In the genomic region with DNA sequence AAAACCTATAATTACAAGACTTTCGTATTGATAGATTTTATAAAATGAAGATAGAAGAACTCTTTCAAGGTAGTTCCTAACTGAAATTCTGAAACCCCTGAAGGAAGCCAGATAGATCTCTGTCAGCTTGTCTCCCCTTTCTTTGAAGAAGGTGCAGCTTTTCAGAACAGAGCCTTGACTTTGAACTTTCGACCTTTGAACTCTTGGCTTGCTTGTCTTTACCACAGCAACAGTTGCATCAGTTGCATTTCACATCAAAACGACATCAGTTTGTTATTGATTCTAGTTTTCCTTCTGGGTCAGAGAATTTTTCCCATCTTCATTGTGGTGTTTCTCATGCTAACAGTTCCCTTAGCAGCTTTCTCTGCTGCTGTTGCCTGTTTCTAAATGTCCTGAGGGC, we compare ENCODE assay signal across 20 mouse cellular contexts. TPM values are rescaled to one million over a fixed set of nuclear protein-coding genes. Genes with fewer than 3 reads are reported as not detected.
DNase-seq lines count a peak whose midpoint lies in the region; TF ChIP-seq lines count a peak whose summit lies in the region.
"Had no signal": no experiment of that assay in that cellular context is flagged by ENCODE, and none has a peak within 500 bp of the region (broad histone marks: within the 10 kb centered on the region; RNA-seq: fewer than 3 reads in every experiment).

No protein-coding gene starts in this region.

- 16% methylated on average over 3 of the region's 3 CpGs for WGBS in thymus, adult 2 months

- no peaks in the 10 kb centered on the region for H3K27me3 ChIP-seq in thymus, adult 2 months (ENCODE audit: control insufficient read depth, insufficient read depth, low read length)
- H3K27me3 ChIP-seq: CH12.LX; embryonic facial prominence, embryonic 15.5 days; heart, embryonic 12.5 days; hindbrain, embryonic 15.5 days had no signal

- TF ChIP-seq CTCF in thymus, adult 2 months (IDR thresholded peaks at IDR 0.05; ENCODE audit: borderline replicate concordance, control insufficient read depth, extremely low read depth, insufficient read depth, low read length, poor library complexity): no peak

- TF ChIP-seq POLR2A in thymus, adult 2 months (IDR thresholded peaks at IDR 0.05; ENCODE audit: control insufficient read depth, extremely low read depth, insufficient read depth, low read length, poor library complexity): no peak

- H3K27ac ChIP-seq in thymus, adult 2 months (ENCODE audit: control insufficient read depth, insufficient read depth, low read length): no peak overlapping the region
- H3K27ac ChIP-seq: embryonic facial prominence, embryonic 15.5 days; forebrain, embryonic 10.5 days; gastrocnemius, adult 2 months; hindbrain, embryonic 10.5 days; hindbrain, embryonic 15.5 days had no signal

- H3K4me3 ChIP-seq in thymus, adult 2 months (ENCODE audit: control insufficient read depth, insufficient read depth, low read length): no peak overlapping the region
- H3K4me3 ChIP-seq: embryonic facial prominence, embryonic 15.5 days; erythroblast, embryonic 14.5 days; forebrain, embryonic 10.5 days; gastrocnemius, adult 2 months; heart, embryonic 12.5 days; hindbrain, embryonic 10.5 days; hindbrain, embryonic 15.5 days had no signal

- peak; percentile 20 for DNase-seq in embryo, embryonic 11 days
- no peak for DNase-seq in embryo, embryonic 10 days (ENCODE audit: low spot score)
- peak; percentile 37 for DNase-seq in thymus, adult 2 months
- no peak for DNase-seq in thymus, postnatal 4 days
- peak; percentile 9 for DNase-seq in naive thymus-derived CD4-positive, alpha-beta T cell, adult 2 months (ENCODE audit: low read depth)
- no peak for DNase-seq in spleen, adult 18-20 months
- no peak for DNase-seq in layer of hippocampus, adult 18-20 months (ENCODE audit: low spot score in 2 of 2)
- DNase-seq: adrenal gland, postnatal 10 days; cerebellum, adult 11 months; cerebellum, adult 8-10 months; cerebellum, postnatal 14 days; gastrocnemius, adult 2 months; gastrocnemius, postnatal 25 days had no signal

- H3K4me1 ChIP-seq in thymus, adult 2 months (replicated peaks; ENCODE audit: control insufficient read depth, insufficient read depth, low read length): peaks cover 4% of the 10 kb centered on the region; the same call in 1 of the 2 replicates
- H3K4me1 ChIP-seq: embryonic facial prominence, embryonic 15.5 days; forebrain, embryonic 10.5 days; heart, embryonic 12.5 days; hindbrain, embryonic 10.5 days; hindbrain, embryonic 15.5 days had no signal

- no peaks in the 10 kb centered on the region for H3K36me3 ChIP-seq in thymus, adult 2 months (ENCODE audit: control insufficient read depth, insufficient read depth, low read length)
- H3K36me3 ChIP-seq: embryonic facial prominence, embryonic 15.5 days; forebrain, embryonic 10.5 days; heart, embryonic 12.5 days; hindbrain, embryonic 10.5 days; hindbrain, embryonic 15.5 days had no signal

RNA-seq across cellular contexts. Expression of gene Marcks, which starts 9.3 kb away (rescaled TPM):
- polyA plus RNA-seq in thymus, adult 2 months (2012; rRNA removed): 47.7 and 79.9 TPM in 2 replicates
- 10 to 100 TPM; 77.4 to 88.5 TPM for total RNA-seq in layer of hippocampus, adult 18-20 months (2021)

Comparison
In these comparisons a context has a peak if more than half of its experiments do, and no peak if none do; other contexts are left out.
1. DNase-seq: peak in embryo, embryonic 11 days (single experiment), thymus, adult 2 months (single experiment) and naive thymus-derived CD4-positive, alpha-beta T cell, adult 2 months (single experiment); none in embryo, embryonic 10 days (single experiment), thymus, postnatal 4 days (single experiment), spleen, adult 18-20 months (0 of 2) and layer of hippocampus, adult 18-20 months (0 of 2).